Mouse (Mus musculus): ENCODE measurements around the gene Bmpr2. TPM values are rescaled to one million over a fixed set of nuclear protein-coding genes. Genes with fewer than 3 reads are reported as not detected.

Bmpr2 gene
- polyA plus RNA-seq, 1 experiment, result 1.9 TPM

- Histone ChIP-seq H3K36me3 (ENCODE audit: control insufficient read depth, insufficient read depth, low read length) (no peaks in the 10 kb centered on the region), H3K27ac (ENCODE audit: insufficient read depth, low read depth, low read length) (no peak overlapping the region), H3K4me1 (ENCODE audit: control insufficient read depth, insufficient read depth, insufficient read length, low read length) (peaks cover 6% of the 10 kb centered on the region), H3K4me3 (ENCODE audit: low read depth, low read length) (no peak overlapping the region), H3K27me3 (ENCODE audit: control insufficient read depth, insufficient read depth, low read length) (no peaks in the 10 kb centered on the region)
- WGBS, result 87% methylated on average over 1 of the region's 1 CpGs
- no peak for TF ChIP-seq POLR2A (IDR thresholded peaks at IDR 0.05; ENCODE audit: low read depth, low read length)
- TF ChIP-seq CTCF (IDR thresholded peaks at IDR 0.05; ENCODE audit: extremely low read depth, insufficient read length, insufficient replicate concordance, low read depth, low read length), result no peak
Measured at GRCm38 (mm10) chr1:59923673-59924072, 160.5 kb downstream of the Bmpr2 start.

GRCm38 (mm10) chr1:59924411-59924810 is 161.2 kb downstream of the Bmpr2 start:
- H3K4me3 ChIP-seq (ENCODE audit: low read depth, low read length), result no peak overlapping the region
- no peak overlapping the region for H3K27ac ChIP-seq (ENCODE audit: insufficient read depth, low read depth, low read length)
- H3K4me1 ChIP-seq (ENCODE audit: control insufficient read depth, insufficient read depth, insufficient read length, low read length), result peaks cover 6% of the 10 kb centered on the region
- H3K36me3 ChIP-seq (ENCODE audit: control insufficient read depth, insufficient read depth, low read length), result no peaks in the 10 kb centered on the region
- H3K27me3 ChIP-seq (ENCODE audit: control insufficient read depth, insufficient read depth, low read length), result no peaks in the 10 kb centered on the region
- WGBS, result 63% methylated on average over 2 of the region's 2 CpGs
- TF ChIP-seq CTCF (IDR thresholded peaks at IDR 0.05; ENCODE audit: extremely low read depth, insufficient read length, insufficient replicate concordance, low read depth, low read length) (no peak), POLR2A (IDR thresholded peaks at IDR 0.05; ENCODE audit: low read depth, low read length) (no peak)

GRCm38 (mm10) chr1:59926021-59926672 is 162.9 kb downstream of the Bmpr2 start:
- H3K27me3 ChIP-seq (ENCODE audit: control insufficient read depth, insufficient read depth, low read length), result no peaks in the 10 kb centered on the region
- peaks cover 6% of the 10 kb centered on the region for H3K4me1 ChIP-seq (ENCODE audit: control insufficient read depth, insufficient read depth, insufficient read length, low read length)
- WGBS, result 81% methylated on average over 3 of the region's 3 CpGs
- H3K4me3 ChIP-seq (ENCODE audit: low read depth, low read length), result no peak overlapping the region
- H3K27ac ChIP-seq (ENCODE audit: insufficient read depth, low read depth, low read length), result no peak overlapping the region
- TF ChIP-seq CTCF (IDR thresholded peaks at IDR 0.05; ENCODE audit: extremely low read depth, insufficient read length, insufficient replicate concordance, low read depth, low read length) (no peak), POLR2A (IDR thresholded peaks at IDR 0.05; ENCODE audit: low read depth, low read length) (no peak)
- H3K36me3 ChIP-seq (ENCODE audit: control insufficient read depth, insufficient read depth, low read length), result no peaks in the 10 kb centered on the region

DNA sequence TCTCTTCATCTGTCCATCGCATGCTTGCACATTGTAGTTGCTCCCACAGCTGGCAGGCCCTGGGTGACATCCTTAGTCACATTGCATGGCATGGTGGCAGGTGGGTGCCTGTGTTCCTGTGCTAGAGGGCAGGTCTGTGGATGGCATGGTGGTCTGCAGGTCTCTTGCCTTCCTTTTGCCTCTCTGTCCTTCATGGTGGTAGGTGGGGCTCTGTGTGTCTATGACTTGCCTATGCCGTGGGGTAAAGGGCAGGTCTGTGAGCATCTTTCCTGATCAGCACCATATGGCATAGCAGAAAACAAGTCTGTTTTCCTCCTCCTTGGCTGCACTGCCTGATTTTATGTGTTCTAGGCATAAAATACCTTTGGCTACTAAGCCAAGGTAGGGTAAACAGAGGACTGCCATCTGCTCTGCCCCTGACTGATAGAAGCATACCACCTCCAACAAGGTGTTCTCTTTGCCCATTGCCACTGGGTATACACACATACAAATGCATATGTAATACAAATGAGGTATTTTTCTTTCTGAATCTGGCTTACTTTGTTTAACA is 164.0 kb downstream of the Bmpr2 start:
- Histone ChIP-seq H3K36me3 (ENCODE audit: control insufficient read depth, insufficient read depth, low read length) (no peaks in the 10 kb centered on the region), H3K27ac (ENCODE audit: insufficient read depth, low read depth, low read length) (no peak overlapping the region), H3K27me3 (ENCODE audit: control insufficient read depth, insufficient read depth, low read length) (no peaks in the 10 kb centered on the region), H3K4me3 (ENCODE audit: low read depth, low read length) (no peak overlapping the region), H3K4me1 (ENCODE audit: control insufficient read depth, insufficient read depth, insufficient read length, low read length) (peaks cover 6% of the 10 kb centered on the region)
- 62% methylated on average over 2 of the region's 2 CpGs for WGBS
- TF ChIP-seq CTCF (IDR thresholded peaks at IDR 0.05; ENCODE audit: extremely low read depth, insufficient read length, insufficient replicate concordance, low read depth, low read length) (no peak), POLR2A (IDR thresholded peaks at IDR 0.05; ENCODE audit: low read depth, low read length) (no peak)

Other genes starting within 250 kb of the Bmpr2 start
- gene Gm973, start 247.1 kb upstream of the Bmpr2 start, polyA plus RNA-seq (2012; rRNA removed), result 0.10 and 0.13 TPM in 2 replicates
- gene Sumo1, start 92.6 kb upstream of the Bmpr2 start, polyA plus RNA-seq (2012; rRNA removed), result 1.4 and 2.2 TPM in 2 replicates
- gene Nop58, start 78.4 kb upstream of the Bmpr2 start, polyA plus RNA-seq (2012; rRNA removed), result 4.1 and 8.2 TPM in 2 replicates
- 4.7 and 13.0 TPM in 2 replicates for gene Fam117b, start 149.6 kb downstream of the Bmpr2 start, polyA plus RNA-seq (2012; rRNA removed)